Mouse (Mus musculus): ENCODE results near the gene Ankrd9. TPM values are rescaled to one million over a fixed set of nuclear protein-coding genes. Genes with fewer than 3 reads are reported as not detected.

Ankrd9 gene
- polyA plus RNA-seq, 1 experiment, result 23.9 TPM

DNA sequence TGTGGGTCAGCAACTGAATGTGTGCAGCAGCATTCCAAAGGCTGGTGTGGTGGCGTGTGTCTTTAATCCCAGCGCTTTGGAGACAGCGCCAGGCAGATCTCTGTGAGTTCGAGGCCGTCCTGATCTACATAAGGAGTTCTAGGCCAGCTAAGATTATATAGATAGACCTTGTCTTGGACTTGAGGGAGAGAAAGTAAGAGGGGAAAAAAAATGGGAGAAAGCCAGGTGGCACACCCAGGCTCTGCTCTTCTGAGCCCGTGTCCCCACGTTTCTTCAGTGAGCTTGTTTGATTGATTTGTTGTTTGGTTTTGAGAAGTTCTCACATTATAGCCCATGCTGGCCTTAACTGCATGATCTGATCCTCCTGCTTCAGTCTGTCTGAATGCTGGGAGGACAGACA, 11.7 kb upstream of the Ankrd9 start:
- Histone ChIP-seq H3K27me3 (replicated peaks; ENCODE audit: control insufficient read depth, insufficient read depth, low read length) (no peaks in the 10 kb centered on the region), H3K4me3 (ENCODE audit: insufficient read depth, low read depth, low read length) (no peak overlapping the region), H3K36me3 (ENCODE audit: control insufficient read depth, insufficient read depth, low read length) (no peaks in the 10 kb centered on the region), H3K27ac (ENCODE audit: insufficient read depth, low read depth, low read length) (no peak overlapping the region), H3K4me1 (ENCODE audit: control insufficient read depth, insufficient read depth, low read length) (no peaks in the 10 kb centered on the region; the same call in 1 of the 2 replicates)
- TF ChIP-seq POLR2A (IDR thresholded peaks at IDR 0.05; ENCODE audit: low read depth, low read length), result no peak
- TF ChIP-seq CTCF (conservative IDR thresholded peaks at IDR 0.05; ENCODE audit: insufficient read depth, insufficient read length, low read depth, low read length), result no peak
- DNase-seq, result no peak
- WGBS, result 89% methylated on average over 7 of the region's 7 CpGs

DNA sequence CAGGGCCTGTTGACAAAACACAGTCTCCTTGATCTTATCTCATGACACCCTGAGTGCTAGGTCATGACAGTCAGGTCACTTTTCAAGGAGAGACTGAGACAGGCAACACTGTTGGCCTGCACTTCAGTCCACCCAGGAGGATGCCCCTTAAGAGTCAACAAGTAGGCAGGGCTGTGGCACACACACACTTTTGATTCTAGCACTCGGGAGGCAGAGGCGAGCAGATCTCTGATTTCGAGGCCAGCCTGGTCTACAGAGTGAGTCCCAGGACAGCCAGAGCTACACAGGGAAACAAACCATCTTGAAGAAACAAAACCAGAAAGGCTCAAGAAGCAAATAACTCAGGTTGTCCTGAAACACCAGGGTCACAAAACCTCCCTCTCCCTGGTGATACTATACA, 10.6 kb upstream of the Ankrd9 start:
- no peaks in the 10 kb centered on the region for H3K27me3 ChIP-seq (replicated peaks; ENCODE audit: control insufficient read depth, insufficient read depth, low read length)
- TF ChIP-seq CTCF (conservative IDR thresholded peaks at IDR 0.05; ENCODE audit: insufficient read depth, insufficient read length, low read depth, low read length) (no peak), POLR2A (IDR thresholded peaks at IDR 0.05; ENCODE audit: low read depth, low read length) (no peak)
- H3K27ac ChIP-seq (ENCODE audit: insufficient read depth, low read depth, low read length), result no peak overlapping the region
- no peaks in the 10 kb centered on the region; the same call in 1 of the 2 replicates for H3K4me1 ChIP-seq (ENCODE audit: control insufficient read depth, insufficient read depth, low read length)
- no peaks in the 10 kb centered on the region for H3K36me3 ChIP-seq (ENCODE audit: control insufficient read depth, insufficient read depth, low read length)
- WGBS, result 95% methylated on average over 3 of the region's 3 CpGs
- no peak for DNase-seq
- H3K4me3 ChIP-seq (ENCODE audit: insufficient read depth, low read depth, low read length), result no peak overlapping the region

DNA sequence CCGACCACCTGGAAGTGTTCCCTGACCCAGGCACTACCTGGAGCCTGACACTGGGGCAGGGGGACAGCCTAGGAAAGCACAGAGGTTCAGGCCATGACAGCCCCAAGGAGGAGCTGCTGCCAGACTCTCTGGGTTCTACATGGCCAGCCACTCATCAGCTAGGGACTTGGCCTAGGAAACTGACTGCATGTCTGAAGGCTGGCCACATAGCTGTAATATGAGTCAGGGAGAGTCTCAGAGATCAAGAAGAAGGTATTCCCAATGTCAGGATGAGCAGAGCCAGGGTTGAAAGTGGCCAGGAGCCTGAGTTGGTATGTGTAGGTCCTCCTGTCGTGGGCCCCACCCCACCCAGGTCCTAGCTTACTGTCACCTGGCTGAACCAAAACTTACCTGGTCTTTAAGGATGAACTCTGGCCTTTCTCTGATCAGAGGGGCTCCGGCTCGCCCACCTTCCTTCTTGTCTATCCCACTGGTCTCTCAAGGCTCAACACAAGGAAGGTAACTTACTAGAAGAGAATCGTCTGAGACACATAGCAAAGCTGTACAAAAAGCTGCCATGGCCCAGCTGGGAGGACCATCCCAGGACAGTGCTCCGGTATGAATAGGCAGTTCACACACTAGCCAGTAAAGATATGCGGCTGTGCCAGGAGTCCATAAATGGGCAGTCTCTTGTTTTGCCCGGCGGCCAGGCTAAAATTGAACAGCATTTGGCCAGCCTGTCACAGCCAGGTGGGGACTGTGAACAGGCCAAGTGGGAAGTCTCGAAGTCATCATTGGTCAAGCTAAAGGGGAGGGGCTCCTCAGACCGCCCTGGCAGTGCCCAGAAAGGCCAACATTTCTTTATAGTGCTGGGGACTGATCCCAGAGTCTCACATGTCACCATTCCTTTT, 7.9 kb upstream of the Ankrd9 start:
- Histone ChIP-seq H3K36me3 (ENCODE audit: control insufficient read depth, insufficient read depth, low read length) (no peaks in the 10 kb centered on the region), H3K4me3 (ENCODE audit: insufficient read depth, low read depth, low read length) (no peak overlapping the region), H3K27ac (ENCODE audit: insufficient read depth, low read depth, low read length) (no peak overlapping the region), H3K4me1 (ENCODE audit: control insufficient read depth, insufficient read depth, low read length) (no peaks in the 10 kb centered on the region; the same call in 1 of the 2 replicates), H3K27me3 (replicated peaks; ENCODE audit: control insufficient read depth, insufficient read depth, low read length) (no peaks in the 10 kb centered on the region)
- no peak for DNase-seq
- WGBS, result 86% methylated on average over 11 of the region's 11 CpGs
- TF ChIP-seq CTCF (conservative IDR thresholded peaks at IDR 0.05; ENCODE audit: insufficient read depth, insufficient read length, low read depth, low read length) (no peak), POLR2A (IDR thresholded peaks at IDR 0.05; ENCODE audit: low read depth, low read length) (no peak)

DNA sequence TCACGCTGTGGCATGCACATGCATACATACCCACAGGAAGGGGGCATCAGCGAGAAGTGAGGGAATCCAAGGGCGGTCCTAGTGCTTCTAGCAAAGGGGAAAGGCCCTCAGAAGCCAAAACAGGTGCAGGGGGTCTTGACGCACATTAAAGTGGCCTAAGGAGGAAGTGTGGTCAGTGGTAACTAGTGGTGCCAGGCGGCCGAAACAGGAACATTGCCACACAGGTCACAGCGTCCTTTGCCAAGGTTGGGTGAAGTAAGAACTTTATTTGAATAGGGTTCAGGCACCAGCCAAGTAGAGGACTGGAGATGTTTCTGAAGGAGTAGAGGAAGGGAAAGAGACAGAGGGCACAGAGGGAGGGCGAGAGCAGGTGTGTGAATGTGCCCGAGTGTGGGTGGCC, 6.3 kb upstream of the Ankrd9 start:
- Histone ChIP-seq H3K27me3 (replicated peaks; ENCODE audit: control insufficient read depth, insufficient read depth, low read length) (no peaks in the 10 kb centered on the region), H3K4me3 (ENCODE audit: insufficient read depth, low read depth, low read length) (no peak overlapping the region), H3K4me1 (ENCODE audit: control insufficient read depth, insufficient read depth, low read length) (no peaks in the 10 kb centered on the region), H3K27ac (ENCODE audit: insufficient read depth, low read depth, low read length) (no peak overlapping the region), H3K36me3 (ENCODE audit: control insufficient read depth, insufficient read depth, low read length) (no peaks in the 10 kb centered on the region)
- 84% methylated on average over 9 of the region's 9 CpGs for WGBS
- no peak for TF ChIP-seq POLR2A (IDR thresholded peaks at IDR 0.05; ENCODE audit: low read depth, low read length)
- TF ChIP-seq CTCF (conservative IDR thresholded peaks at IDR 0.05; ENCODE audit: insufficient read depth, insufficient read length, low read depth, low read length), result no peak
- DNase-seq, result no peak

DNA sequence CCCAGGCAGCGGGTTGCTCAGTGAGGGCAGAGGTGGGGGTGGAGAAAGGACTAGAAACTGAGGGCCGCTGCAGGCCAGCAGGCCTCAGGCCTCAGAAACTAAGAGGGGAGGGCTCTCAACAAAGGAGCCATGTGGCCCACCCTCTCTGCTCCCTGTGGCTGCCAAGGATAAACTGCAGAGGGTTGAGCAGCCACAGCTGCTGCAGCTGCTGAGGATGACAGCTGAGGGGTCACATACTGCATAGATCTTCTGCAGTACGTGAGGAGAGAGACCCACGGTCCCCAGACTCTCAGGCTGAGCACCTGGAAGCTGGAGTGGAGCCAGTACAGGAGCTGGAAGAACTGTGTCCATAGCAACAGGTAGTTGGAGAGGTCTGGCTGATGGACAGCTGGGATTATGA, 5.8 kb upstream of the Ankrd9 start:
- H3K27ac ChIP-seq (ENCODE audit: insufficient read depth, low read depth, low read length), result no peak overlapping the region
- TF ChIP-seq POLR2A (IDR thresholded peaks at IDR 0.05; ENCODE audit: low read depth, low read length), result no peak
- TF ChIP-seq CTCF (conservative IDR thresholded peaks at IDR 0.05; ENCODE audit: insufficient read depth, insufficient read length, low read depth, low read length), result no peak
- no peaks in the 10 kb centered on the region for H3K27me3 ChIP-seq (replicated peaks; ENCODE audit: control insufficient read depth, insufficient read depth, low read length)
- WGBS, result 64% methylated on average over 4 of the region's 4 CpGs
- no peak for DNase-seq
- H3K4me3 ChIP-seq (ENCODE audit: insufficient read depth, low read depth, low read length), result no peak overlapping the region
- H3K36me3 ChIP-seq (ENCODE audit: control insufficient read depth, insufficient read depth, low read length), result no peaks in the 10 kb centered on the region
- no peaks in the 10 kb centered on the region for H3K4me1 ChIP-seq (ENCODE audit: control insufficient read depth, insufficient read depth, low read length)

DNA sequence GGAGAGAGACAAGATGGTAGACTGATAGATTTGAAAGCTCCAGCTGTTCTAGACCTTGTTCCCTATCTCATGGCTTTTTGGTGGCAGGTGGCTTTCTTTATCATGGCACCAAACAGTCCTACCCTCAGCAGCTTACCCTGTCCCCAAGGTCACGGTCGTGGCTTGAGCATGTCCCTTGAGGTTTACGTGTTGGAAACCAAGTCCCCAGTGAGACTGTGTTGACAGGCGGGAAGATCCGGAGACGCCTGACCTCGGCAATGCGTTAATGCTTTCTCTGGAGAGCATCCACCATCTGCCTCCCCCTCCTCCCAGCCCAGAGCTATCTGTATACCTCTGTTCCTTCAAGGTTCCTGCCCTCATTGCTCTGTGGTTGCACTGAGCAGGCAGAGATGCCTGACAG, 4.9 kb upstream of the Ankrd9 start:
- 84% methylated on average over 8 of the region's 8 CpGs for WGBS

DNA sequence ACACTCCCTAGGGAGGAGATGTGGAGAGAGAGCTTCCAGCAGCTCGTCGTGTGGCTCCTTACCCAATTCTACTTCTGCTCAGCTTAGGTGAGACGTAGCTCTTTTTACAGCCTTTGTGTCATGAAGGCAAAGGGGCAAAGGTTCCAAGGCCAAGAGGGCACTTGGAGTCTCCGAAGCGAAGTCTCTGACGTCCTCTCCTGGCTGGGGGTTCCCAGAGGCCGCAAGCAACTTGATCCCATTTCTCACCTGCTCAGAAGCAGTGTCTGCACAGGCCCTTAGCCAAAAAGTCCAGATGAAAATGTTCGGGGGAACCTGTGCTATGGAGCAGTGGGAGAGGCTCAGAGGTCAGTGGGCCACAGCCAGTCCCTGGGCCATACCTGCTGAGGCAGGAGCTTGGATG, 4.2 kb upstream of the Ankrd9 start:
- H3K27ac ChIP-seq (ENCODE audit: insufficient read depth, low read depth, low read length), result no peak overlapping the region
- TF ChIP-seq CTCF (conservative IDR thresholded peaks at IDR 0.05; ENCODE audit: insufficient read depth, insufficient read length, low read depth, low read length), result no peak
- no peak for TF ChIP-seq POLR2A (IDR thresholded peaks at IDR 0.05; ENCODE audit: low read depth, low read length)
- no peaks in the 10 kb centered on the region for H3K27me3 ChIP-seq (replicated peaks; ENCODE audit: control insufficient read depth, insufficient read depth, low read length)
- no peak overlapping the region for H3K4me3 ChIP-seq (ENCODE audit: insufficient read depth, low read depth, low read length)
- DNase-seq, result peak; percentile 54
- 61% methylated on average over 8 of the region's 8 CpGs for WGBS
- peaks cover 5% of the 10 kb centered on the region; the same call in 1 of the 2 replicates for H3K4me1 ChIP-seq (ENCODE audit: control insufficient read depth, insufficient read depth, low read length)
- H3K36me3 ChIP-seq (ENCODE audit: control insufficient read depth, insufficient read depth, low read length), result no peaks in the 10 kb centered on the region

More for the DNA sequence above, 4.9 kb upstream of the Ankrd9 start:
- Histone ChIP-seq H3K4me1 (ENCODE audit: control insufficient read depth, insufficient read depth, low read length) (peaks cover 3% of the 10 kb centered on the region; the same call in 1 of the 2 replicates), H3K27ac (ENCODE audit: insufficient read depth, low read depth, low read length) (no peak overlapping the region), H3K36me3 (ENCODE audit: control insufficient read depth, insufficient read depth, low read length) (no peaks in the 10 kb centered on the region), H3K4me3 (ENCODE audit: insufficient read depth, low read depth, low read length) (no peak overlapping the region), H3K27me3 (replicated peaks; ENCODE audit: control insufficient read depth, insufficient read depth, low read length) (no peaks in the 10 kb centered on the region)
- TF ChIP-seq POLR2A (IDR thresholded peaks at IDR 0.05; ENCODE audit: low read depth, low read length), result no peak
- TF ChIP-seq CTCF (conservative IDR thresholded peaks at IDR 0.05; ENCODE audit: insufficient read depth, insufficient read length, low read depth, low read length), result no peak
- no peak for DNase-seq

Measured in kidney, adult 2 months (tissue).